Comparison of ENCODE assay signal across 19 mouse cellular contexts in genomic region chr12:111593775-111594174, GRCm38 (mm10).
"Had no signal": no experiment of that assay in that cellular context is flagged by ENCODE, and none has a peak within 500 bp of the region (broad histone marks: within the 10 kb centered on the region; RNA-seq: fewer than 3 reads in every experiment).

No protein-coding gene starts in this region.

- H3K4me1 ChIP-seq: midbrain, embryonic 10.5 days; midbrain, embryonic 12.5 days; neural tube, embryonic 13.5 days had no signal

- ATAC-seq: midbrain, embryonic 16.5 days had no signal

- DNase-seq: lung, adult 18-20 months; lung, embryonic 14.5 days; lung, postnatal 10 days; lung, postnatal 4 days; midbrain, embryonic 14.5 days; retina, postnatal 1 day; right cerebral cortex, adult 18-20 months; right cerebral cortex, postnatal 25 days; right cerebral cortex, postnatal 4 days; spleen, adult 18-20 months; thymus, adult 18-20 months; thymus, postnatal 14 days; thymus, postnatal 36 days had no signal

- H3K9ac ChIP-seq: lung, embryonic 14.5 days; midbrain, embryonic 12.5 days; neural tube, embryonic 13.5 days; neural tube, embryonic 15.5 days had no signal

- H3K27me3 ChIP-seq: midbrain, embryonic 12.5 days; neural tube, embryonic 13.5 days; neural tube, embryonic 15.5 days had no signal

- H3K27ac ChIP-seq: midbrain, embryonic 10.5 days; midbrain, embryonic 12.5 days; neural tube, embryonic 13.5 days; neural tube, embryonic 15.5 days had no signal

- H3K4me3 ChIP-seq: midbrain, embryonic 10.5 days; midbrain, embryonic 12.5 days; myocyte; neural tube, embryonic 13.5 days; neural tube, embryonic 15.5 days had no signal

- H3K4me2 ChIP-seq: lung, embryonic 14.5 days; midbrain, embryonic 12.5 days; neural tube, embryonic 13.5 days; neural tube, embryonic 15.5 days had no signal

- H3K9me3 ChIP-seq: midbrain, embryonic 10.5 days; midbrain, embryonic 12.5 days; neural tube, embryonic 13.5 days; neural tube, embryonic 15.5 days had no signal
